Mouse (Mus musculus): ENCODE data around the gene Rab21.

DNA sequence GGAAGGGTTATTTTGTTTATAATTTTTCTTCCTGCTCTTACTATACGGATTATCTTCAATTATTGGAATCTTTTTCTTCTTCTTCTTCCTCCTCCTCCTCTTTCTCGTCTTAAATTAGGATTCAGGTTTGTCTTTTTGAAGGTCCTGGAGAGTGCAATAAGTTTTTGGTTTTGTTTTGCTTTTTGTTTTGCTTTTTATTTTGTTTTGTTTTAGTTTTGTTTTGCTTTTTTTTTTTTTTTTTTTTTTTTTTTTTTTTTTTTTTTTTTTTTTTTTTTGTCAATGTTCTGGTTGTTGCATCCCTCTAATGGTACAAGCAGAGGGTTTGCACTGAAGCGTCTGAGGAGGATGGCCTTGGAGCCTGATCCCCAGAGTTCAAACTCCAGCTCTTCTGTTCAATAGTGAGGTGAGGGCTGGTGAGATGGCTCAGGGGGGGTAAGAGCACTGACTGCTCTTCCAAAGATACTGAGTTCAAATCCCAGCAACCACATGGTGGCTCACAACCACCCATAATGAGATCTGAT, 13.7 kb upstream of the Rab21 start:
- TF ChIP-seq CTCF (conservative IDR thresholded peaks at IDR 0.05; ENCODE audit: insufficient read depth, insufficient read length, low read depth, low read length), result no peak
- no peak for TF ChIP-seq POLR2A (IDR thresholded peaks at IDR 0.05; ENCODE audit: low read depth, low read length)

All from kidney, adult 2 months (tissue).